Mouse (Mus musculus) cortical plate, adult 2 months (tissue): Measurements from ENCODE around the gene Rps27a. TPM values are rescaled to one million over a fixed set of nuclear protein-coding genes. Genes with fewer than 3 reads are reported as not detected.
"Not testable (repeated sequence)": the region's sequence is repeated elsewhere in the genome, so short reads cannot be mapped to it uniquely, and the experiment has no call there.

Source experiments
- H3K27ac ChIP-seq: fragments of 200-500 bp; 2 replicates; pipeline ENCODE4 v1.5.1; 2012; ENCODE audit warnings: low read length, control low read depth, inconsistent platforms; ENCODE audit not compliant: insufficient read depth
- H3K4me1 ChIP-seq: fragments of 200-500 bp; 2 replicates; pipeline ENCODE4 v1.6.1; 2011; ENCODE audit warnings: low read length; ENCODE audit not compliant: control insufficient read depth, insufficient read depth
- H3K4me3 ChIP-seq: fragments of 200-500 bp; 2 replicates; pipeline ENCODE4 v1.5.1; 2011; ENCODE audit warnings: mild to moderate bottlenecking, low read length, control low read depth; ENCODE audit not compliant: insufficient read depth
- CTCF ChIP-seq: fragments of 200-500 bp; IDR thresholded peaks from 2 replicates; pipeline ENCODE4 v1.5.1; 2011; ENCODE audit warnings: mild to moderate bottlenecking, control low read depth, low read length; ENCODE audit not compliant: insufficient read depth; ENCODE audit errors: extremely low read depth
- POLR2A ChIP-seq: fragments of 200-500 bp; IDR thresholded peaks from 2 replicates; pipeline ENCODE4 v1.6.1; 2011; ENCODE audit warnings: mild to moderate bottlenecking, low read length, control low read depth; ENCODE audit not compliant: insufficient read depth; ENCODE audit errors: extremely low read depth
- polyA plus RNA-seq: library from polyadenylated mRNA; depleted of rRNA; stranded (reverse); fragments of >200 nt; gene quantifications from 2 replicates; pipeline ENCODE4 v1.2.3, GENCODE M21; 2012

Gene Rps27a
- polyA plus RNA-seq, 1 experiment = 605 TPM

DNA sequence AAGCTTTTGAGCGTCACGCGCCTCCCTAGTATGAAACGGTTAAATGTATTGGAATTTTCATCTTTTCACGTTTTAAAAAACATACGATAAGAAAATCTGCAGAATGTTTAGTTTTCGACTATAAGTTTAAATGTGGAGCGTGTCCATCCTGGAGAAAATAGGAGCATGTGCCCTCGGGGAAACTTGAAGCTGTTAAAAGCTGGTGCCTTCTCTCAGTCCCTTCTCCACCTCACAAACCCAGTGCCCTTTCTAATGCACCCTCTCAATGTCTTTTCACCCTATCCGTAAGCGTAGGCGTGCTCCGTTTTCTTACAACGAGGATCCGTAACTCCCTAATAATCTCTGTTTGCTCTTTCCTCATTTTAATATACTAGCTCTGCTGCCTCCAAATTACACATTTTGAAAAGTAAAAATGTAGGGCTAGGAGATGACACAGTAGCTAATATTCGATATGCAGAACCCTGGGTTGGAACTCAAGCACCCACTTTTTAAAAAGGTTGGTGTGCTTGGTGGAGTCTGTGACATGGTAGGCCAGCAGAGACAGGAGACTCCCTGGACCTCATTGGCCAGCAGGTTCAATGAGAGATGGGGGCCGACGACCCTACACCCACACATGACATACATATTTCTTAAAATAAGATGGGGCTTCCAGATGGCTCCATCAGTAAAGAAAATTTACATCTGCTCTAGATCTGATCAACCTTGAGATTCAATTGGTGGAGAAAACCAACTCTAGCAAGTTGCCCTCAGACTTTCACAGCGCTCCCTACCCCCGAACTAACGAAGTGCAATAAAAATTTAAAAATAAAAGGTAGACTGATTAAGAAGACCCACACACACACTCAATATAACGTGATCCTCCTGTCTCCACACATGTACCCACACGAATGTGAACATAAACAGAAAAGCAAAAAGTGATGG is 855 bp upstream of the Rps27a start:
- H3K27ac ChIP-seq = no peak overlapping the region
- H3K4me3 ChIP-seq = peak overlapping the region; percentile 47
- H3K4me1 ChIP-seq = no peaks in the 10 kb centered on the region
- TF ChIP-seq POLR2A (no peak), CTCF (no peak)

DNA sequence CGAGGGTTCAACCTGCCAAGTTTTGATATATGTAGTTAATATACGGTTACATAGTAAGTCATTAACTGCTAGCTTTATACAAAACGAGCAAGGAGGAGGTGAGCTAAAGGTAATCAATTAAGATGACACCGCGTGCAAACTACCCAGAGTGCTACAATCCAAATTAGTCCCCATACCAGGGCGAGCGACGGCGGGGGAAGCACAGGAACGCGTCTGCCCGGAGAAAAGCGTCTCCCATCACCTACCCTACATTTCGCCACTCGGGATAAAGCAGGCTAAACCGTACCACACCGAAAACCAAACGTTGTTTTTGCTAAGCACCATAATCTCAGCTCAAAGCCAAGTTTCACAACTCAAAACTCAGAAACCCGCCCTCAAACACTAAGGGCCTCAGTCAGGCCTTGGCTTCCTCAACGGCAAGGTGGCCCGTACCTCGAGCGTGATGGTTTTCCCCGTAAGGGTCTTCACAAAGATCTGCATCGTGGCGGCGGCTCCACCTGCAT is 609 bp downstream of the Rps27a start:
- Histone ChIP-seq H3K4me3 (peak overlapping the region; percentile 47), H3K4me1 (no peaks in the 10 kb centered on the region), H3K27ac (peak overlapping the region; percentile 13; the same call in 1 of the 2 replicates)
- no peak for TF ChIP-seq CTCF
- TF ChIP-seq POLR2A = no peak

DNA sequence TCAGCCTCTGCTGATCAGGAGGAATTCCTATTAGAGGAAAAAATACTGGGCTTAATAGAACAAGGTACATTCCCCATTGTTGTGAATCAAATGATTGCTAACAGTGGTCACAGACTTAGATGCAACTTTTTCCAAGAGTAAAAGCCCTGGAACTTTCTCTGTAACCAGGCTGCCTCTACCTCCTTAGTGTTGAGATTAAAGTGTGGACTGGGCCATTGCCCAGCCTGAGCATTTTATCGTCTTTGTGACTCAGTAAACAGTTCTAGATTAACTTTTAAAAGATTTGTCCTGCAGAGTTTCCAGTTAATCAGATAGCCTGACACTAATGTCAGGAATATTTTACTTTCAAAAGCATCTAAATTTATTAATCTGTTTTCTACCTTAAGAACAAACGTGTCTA is 1.1 kb downstream of the Rps27a start:
- TF ChIP-seq POLR2A (no peak), CTCF (no peak)
- Histone ChIP-seq H3K27ac (no peak overlapping the region), H3K4me3 (peak overlapping the region; percentile 47; the same call in 1 of the 2 replicates), H3K4me1 (no peaks in the 10 kb centered on the region)

DNA sequence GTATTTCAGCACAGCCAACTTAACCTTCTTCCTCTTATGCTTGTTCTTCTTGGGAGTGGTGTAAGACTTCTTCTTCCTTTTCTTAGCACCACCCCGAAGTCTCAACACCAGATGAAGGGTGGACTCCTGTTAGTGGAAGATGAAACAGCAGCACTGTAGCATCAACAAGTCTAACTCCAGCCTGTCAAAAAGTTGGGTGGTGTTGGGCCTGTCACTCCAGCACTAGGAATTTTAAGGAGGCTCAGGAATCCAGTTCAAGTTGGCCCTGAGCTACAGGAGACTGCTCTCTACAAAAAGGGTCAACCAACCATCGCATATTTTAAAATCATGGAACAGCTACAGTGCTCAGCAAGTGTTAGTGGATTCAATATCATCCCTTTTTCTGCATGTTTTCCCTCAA is 1.6 kb downstream of the Rps27a start:
- H3K27ac ChIP-seq, H3K4me3 ChIP-seq, H3K4me1 ChIP-seq: not testable (repeated sequence)

DNA sequence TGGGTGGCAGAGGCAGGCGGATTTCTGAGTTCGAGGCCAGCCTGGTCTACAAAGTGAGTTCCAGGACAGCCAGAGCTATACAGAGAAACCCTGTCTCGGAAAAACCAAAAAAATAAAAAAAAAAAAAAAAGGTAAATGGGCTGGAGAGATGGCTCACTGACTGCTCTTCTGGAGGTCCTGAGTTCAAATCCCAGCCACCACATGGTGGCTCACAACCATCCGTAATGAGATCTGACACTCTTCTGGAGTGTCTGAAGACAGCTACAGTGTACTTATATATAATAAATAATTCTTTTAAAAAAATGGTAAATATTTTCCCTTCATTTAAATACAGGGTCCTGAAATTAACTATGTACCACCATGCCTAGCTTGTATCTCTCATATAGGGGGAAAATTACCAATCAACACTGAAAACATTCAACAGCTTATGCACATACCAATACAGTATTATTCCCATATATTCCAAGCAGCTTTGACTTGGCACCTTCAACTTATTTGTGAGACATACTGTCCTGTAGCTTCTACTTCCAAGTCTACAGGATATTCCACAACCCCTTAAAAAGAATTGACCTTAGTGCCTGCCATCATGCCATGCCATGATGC is 2.7 kb downstream of the Rps27a start:
- not testable (repeated sequence) for H3K4me1 ChIP-seq, H3K27ac ChIP-seq, H3K4me3 ChIP-seq

DNA sequence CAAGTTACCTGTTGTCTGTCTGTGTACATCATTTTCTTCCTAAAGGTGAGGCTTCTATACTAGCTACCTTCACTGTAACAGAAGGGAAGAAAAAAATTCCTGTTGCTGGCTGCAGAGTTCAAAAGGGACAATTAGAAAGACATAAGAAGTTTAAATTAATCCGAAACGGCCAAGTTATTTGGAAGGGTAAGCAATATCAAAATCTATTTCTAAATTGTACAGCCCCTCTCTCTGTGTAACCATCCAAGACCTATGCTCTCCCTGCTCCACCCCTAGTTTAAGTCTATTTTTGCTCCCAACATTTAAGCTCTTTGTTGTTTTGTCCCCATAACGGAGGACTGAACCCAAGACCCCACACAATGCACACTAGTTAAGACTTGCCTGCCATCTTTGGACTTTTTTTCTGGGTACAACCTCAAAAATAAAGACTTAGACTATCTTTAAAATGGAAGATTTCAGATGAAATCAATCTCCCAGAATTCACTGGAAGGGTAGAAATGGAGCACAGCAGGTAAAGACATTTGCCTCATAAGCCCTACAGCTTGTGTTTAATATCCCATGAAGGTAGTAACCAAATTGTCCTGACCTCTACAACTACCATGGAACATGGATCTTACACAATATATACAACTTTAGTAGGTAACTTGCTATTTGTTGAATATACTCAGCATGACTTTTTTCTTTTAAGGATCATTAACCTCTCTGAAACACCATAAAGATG is 3.5 kb downstream of the Rps27a start:
- Histone ChIP-seq H3K27ac (no peak overlapping the region), H3K4me3 (no peak overlapping the region), H3K4me1 (no peaks in the 10 kb centered on the region)
- TF ChIP-seq CTCF (no peak), POLR2A (no peak)

DNA sequence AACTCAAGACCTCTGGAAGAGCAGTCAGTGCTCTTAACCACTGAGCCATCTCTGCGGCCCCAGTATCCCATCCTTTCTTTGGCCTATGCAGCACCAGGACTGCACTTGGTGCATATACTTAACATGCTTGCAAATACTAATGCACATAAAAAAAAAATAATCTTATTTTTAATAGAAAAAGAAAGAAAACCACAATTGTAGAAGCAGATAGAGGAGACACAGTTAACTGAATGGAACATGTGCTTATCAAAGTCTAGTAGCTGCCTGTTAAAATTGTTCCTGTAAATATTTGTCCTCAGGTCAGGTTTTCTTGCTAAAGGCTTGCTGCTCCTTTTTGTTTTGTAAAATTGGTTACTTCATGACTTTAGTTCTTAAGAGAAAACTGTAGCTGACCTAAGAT is 9.7 kb downstream of the Rps27a start:
- no peak overlapping the region for H3K27ac ChIP-seq
- H3K4me3 ChIP-seq = no peak overlapping the region
- TF ChIP-seq POLR2A = no peak
- TF ChIP-seq CTCF = no peak
- H3K4me1 ChIP-seq = no peaks in the 10 kb centered on the region

DNA sequence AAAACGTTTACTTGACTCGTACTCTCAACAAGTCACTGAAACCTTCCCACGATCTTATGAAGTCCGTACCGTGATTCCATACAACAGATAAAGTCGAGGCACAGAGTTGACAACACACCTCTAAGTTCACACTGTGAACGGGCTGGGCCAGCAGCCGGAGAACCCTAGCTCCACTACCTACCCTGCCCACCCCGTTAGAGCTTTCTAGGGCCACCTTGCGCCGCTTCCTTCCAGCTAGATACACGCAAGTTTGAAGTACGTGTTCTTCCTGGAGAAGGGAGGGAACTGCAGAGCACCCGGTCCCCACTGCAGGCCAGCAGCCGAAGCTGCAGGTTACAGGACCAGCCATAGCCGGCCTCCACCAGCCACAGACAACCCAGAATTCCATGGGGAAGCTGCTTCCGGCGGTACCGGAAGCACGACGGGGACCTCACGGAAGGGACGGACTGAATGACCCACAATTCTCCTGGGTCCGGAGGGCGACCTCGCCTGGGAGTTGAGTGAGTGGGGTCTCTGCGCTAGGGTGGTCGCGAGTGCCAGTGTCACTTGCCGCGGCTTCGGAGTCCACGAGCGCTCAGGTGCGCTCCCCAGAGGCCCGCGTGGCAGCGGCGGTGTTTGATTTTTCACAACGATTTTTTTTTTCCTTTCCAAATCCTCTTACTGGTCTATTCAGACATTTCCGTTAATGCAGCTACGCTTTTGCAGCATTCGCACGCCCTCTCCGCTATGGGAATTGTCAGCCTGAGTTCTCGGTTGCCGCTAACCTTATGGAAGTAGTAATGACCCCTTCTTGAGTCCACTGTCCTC is 21.7 kb downstream of the Rps27a start, which contains the start of gene Mtif2:
Mtif2 (plus strand) TSS at position 421 of the 807 bp plus-strand sequence.
- TF ChIP-seq CTCF (no peak), POLR2A (peak; percentile 92)
- Histone ChIP-seq H3K27ac (peak within 1 kb of the TSS; percentile 76; the same call in 1 of the 2 replicates), H3K4me1 (no peaks in the 10 kb centered on the region), H3K4me3 (peak within 1 kb of the TSS; percentile 86)
